Mouse (Mus musculus): Measurements from ENCODE around the gene Dnajc16. TPM values are rescaled to one million over a fixed set of nuclear protein-coding genes. Genes with fewer than 3 reads are reported as not detected.
A peak's percentile ranks its signal among the peaks of the same experiment; 100 is the strongest.

Dnajc16 gene
- total RNA-seq, 2 experiments from 2014 or later: 29.4 to 33.3 TPM

GRCm38 (mm10) chr4:141730401-141730800 is 60.3 kb downstream of the Dnajc16 start:
- DNase-seq (ENCODE audit: low spot score in 2 of 2): no peak

GRCm38 (mm10) chr4:141729266-141729665 is 61.5 kb downstream of the Dnajc16 start:
- no peak for DNase-seq (ENCODE audit: low spot score in 2 of 2)

- DNase-seq (ENCODE audit: low spot score in 2 of 2): no peak
Measured at GRCm38 (mm10) chr4:141725738-141726137, 65.0 kb downstream of the Dnajc16 start.

GRCm38 (mm10) chr4:141725277-141725676 is 65.5 kb downstream of the Dnajc16 start:
- DNase-seq (ENCODE audit: low spot score in 2 of 2): no peak

GRCm38 (mm10) chr4:141724594-141724993 is 66.1 kb downstream of the Dnajc16 start:
- no peak for DNase-seq (ENCODE audit: low spot score in 2 of 2)

GRCm38 (mm10) chr4:141723673-141724068 is 67.1 kb downstream of the Dnajc16 start:
- no peak for DNase-seq (ENCODE audit: low spot score in 2 of 2)

GRCm38 (mm10) chr4:141722731-141723672 is 67.7 kb downstream of the Dnajc16 start, which contains the start of gene Ddi2:
Ddi2 (minus strand) TSS chr4:141723419.
- DNase-seq (ENCODE audit: low spot score in 2 of 2): peak; percentile 84 to 92

- no peak for DNase-seq (ENCODE audit: low spot score in 2 of 2)
Measured at GRCm38 (mm10) chr4:141721961-141722360, 68.8 kb downstream of the Dnajc16 start.

- no peak for DNase-seq (ENCODE audit: low spot score in 2 of 2)
Measured at GRCm38 (mm10) chr4:141720761-141721523, 69.8 kb downstream of the Dnajc16 start.

GRCm38 (mm10) chr4:141719304-141719703 is 71.4 kb downstream of the Dnajc16 start:
- no peak for DNase-seq (ENCODE audit: low spot score in 2 of 2)

GRCm38 (mm10) chr4:141717633-141718032 is 73.1 kb downstream of the Dnajc16 start:
- no peak for DNase-seq (ENCODE audit: low spot score in 2 of 2)

GRCm38 (mm10) chr4:141715027-141715426 is 75.7 kb downstream of the Dnajc16 start:
- DNase-seq (ENCODE audit: low spot score in 2 of 2): no peak

- no peak for DNase-seq (ENCODE audit: low spot score in 2 of 2)
Measured at GRCm38 (mm10) chr4:141713598-141714142, 77.1 kb downstream of the Dnajc16 start.

GRCm38 (mm10) chr4:141711250-141711649 is 79.5 kb downstream of the Dnajc16 start:
- no peak for DNase-seq (ENCODE audit: low spot score in 2 of 2)

Other genes with a start within 250 kb of the Dnajc16 start
- 1 to 10 TPM; 2.4 TPM for gene Fblim1, start 184.8 kb downstream of the Dnajc16 start, total RNA-seq (2021)
- 1 to 10 TPM in 1 of 2 experiments, under 1 TPM in 1; 0.35 to 1.6 TPM for gene Tmem82, start 172.3 kb downstream of the Dnajc16 start, total RNA-seq (2021)
- gene Slc25a34, start 167.1 kb downstream of the Dnajc16 start, total RNA-seq (2021): 1 to 10 TPM; 2.2 to 3.6 TPM
- gene Plekhm2, start 126.0 kb downstream of the Dnajc16 start, total RNA-seq (2021): 10 to 100 TPM; 47.8 to 55.4 TPM
- gene Rsc1a1, start 105.3 kb downstream of the Dnajc16 start, total RNA-seq (2021): under 1 TPM in 1 of 2 experiments, not detected in 1; 0.79 TPM
- gene Ddi2, start 67.5 kb downstream of the Dnajc16 start, total RNA-seq (2021): 10 to 100 TPM; 29.4 to 34.0 TPM
- not detected for gene Agmat, start 44.3 kb downstream of the Dnajc16 start, total RNA-seq (2021)
- 10 to 100 TPM; 23.1 to 23.3 TPM for gene Casp9, start 2.7 kb upstream of the Dnajc16 start, total RNA-seq (2021)
- gene Cela2a, start 35.2 kb upstream of the Dnajc16 start, total RNA-seq (2021): not detected
- gene Ctrc, start 55.4 kb upstream of the Dnajc16 start, total RNA-seq (2021): not detected
- 10 to 100 TPM; 55.2 to 60.4 TPM for gene Efhd2, start 84.0 kb upstream of the Dnajc16 start, total RNA-seq (2021)
- gene Fhad1, start 224.2 kb upstream of the Dnajc16 start, total RNA-seq (2021): 1 to 10 TPM; 3.9 to 5.1 TPM

Data from layer of hippocampus, postnatal 14 days (tissue).